Mouse (Mus musculus) lung, embryonic 14.5 days (tissue): ENCODE results near the gene 6430548M08Rik. TPM values are rescaled to one million over a fixed set of nuclear protein-coding genes. Genes with fewer than 3 reads are reported as not detected.

Experiments
- ATAC-seq: fragments of 200-750 bp; cut with Nextera tagmentation; 2 replicates; pipeline ENCODE4 v1.8.0; 2017; ENCODE audit warnings: mild to moderate bottlenecking, moderate TSS enrichment, moderate library complexity; ENCODE audit not compliant: insufficient read depth
- DNase-seq: peaks from one replicate; pipeline ENCODE4 v3.0.0-alpha.2; 2015
- H3K27ac ChIP-seq: fragments of 300-500 bp; sonication (generic); 2 replicates; pipeline ENCODE4 v1.5.1; 2014; ENCODE audit warnings: low read depth, mild to moderate bottlenecking, moderate library complexity
- H3K27me3 ChIP-seq: fragments of 300-500 bp; sonication (generic); 2 replicates; pipeline ENCODE4 v1.6.1; 2014; ENCODE audit warnings: low read length, control low read depth; ENCODE audit not compliant: insufficient read depth
- H3K36me3 ChIP-seq: fragments of 300-500 bp; sonication (generic); 2 replicates; pipeline ENCODE4 v1.6.1; 2014; ENCODE audit warnings: control low read depth; ENCODE audit not compliant: insufficient read depth
- H3K4me1 ChIP-seq: fragments of 300-500 bp; sonication (generic); 2 replicates; pipeline ENCODE4 v1.6.1; 2014; ENCODE audit warnings: antibody characterized with exemption, control low read depth; ENCODE audit not compliant: insufficient read depth
- H3K4me2 ChIP-seq: fragments of 300-500 bp; sonication (generic); 2 replicates; pipeline ENCODE4 v1.6.1; 2014; ENCODE audit warnings: mild to moderate bottlenecking
- H3K4me3 ChIP-seq: fragments of 300-500 bp; sonication (generic); 2 replicates; pipeline ENCODE4 v1.5.1; 2014; ENCODE audit warnings: low read depth, low read length
- H3K9ac ChIP-seq: fragments of 300-500 bp; sonication (generic); 2 replicates; pipeline ENCODE4 v1.6.1; 2014
- H3K9me3 ChIP-seq: fragments of 300-500 bp; sonication (generic); 2 replicates; pipeline ENCODE4 v1.6.1; 2016; ENCODE audit warnings: low read depth, low read length, control low read depth
- CTCF ChIP-seq: IDR thresholded peaks from 2 replicates; pipeline ENCODE4 v1.5.1; 2016; ENCODE audit warnings: antibody characterized with exemption, low read depth
- WGBS: fragments of 180-500 bp; shearing (Covaris S2); extraction: QIAGEN DNeasy Blood & Tissue Kit; methylation state at CpG from one replicate; pipeline ENCODE4 v1.1.7; 2014; 5-methylcytosine and 5-hydroxymethylcytosine counted together
- polyA plus RNA-seq: library from polyadenylated mRNA; unstranded; fragments of >200 nt; fragmentation: Nextera tagmentation; extraction: Ambion mirVana; gene quantifications from 2 replicates; pipeline ENCODE4 v1.2.1, GENCODE M21; 2014

The 6430548M08Rik gene
- polyA plus RNA-seq, 1 experiment from 2014 or later = 7.1 TPM

- 58% methylated on average over 6 of the region's 6 CpGs for WGBS
Observed at GRCm38 (mm10) chr8:120074516-120074915, 39.4 kb upstream of the 6430548M08Rik start.

DNA sequence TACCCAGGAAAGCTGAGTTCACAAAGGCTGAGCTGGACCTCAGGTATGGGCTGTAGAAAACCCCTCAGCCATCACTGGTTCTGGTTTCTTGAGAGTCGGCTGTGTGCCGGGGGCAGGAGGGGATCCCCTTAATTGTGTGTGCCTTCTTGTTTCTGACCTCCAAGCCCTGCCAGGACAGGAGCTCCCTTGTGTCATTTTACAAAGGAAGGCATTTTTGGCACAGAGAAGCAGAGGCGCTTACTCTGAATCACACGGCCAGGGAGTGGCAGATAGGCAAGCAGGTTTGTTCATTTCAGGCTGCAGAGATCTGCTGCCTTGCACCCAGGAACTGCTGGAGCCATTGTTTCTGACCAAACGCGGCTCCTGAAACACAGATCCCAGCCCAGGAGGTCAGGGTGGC, 38.6 kb upstream of the 6430548M08Rik start:
- Histone ChIP-seq H3K4me3 (no peak overlapping the region), H3K27ac (no peak overlapping the region), H3K4me2 (no peak overlapping the region), H3K36me3 (no peaks in the 10 kb centered on the region), H3K9me3 (no peaks in the 10 kb centered on the region), H3K4me1 (no peaks in the 10 kb centered on the region), H3K27me3 (no peaks in the 10 kb centered on the region), H3K9ac (no peak overlapping the region)
- TF ChIP-seq CTCF = no peak
- DNase-seq (no peak), ATAC-seq (no peak)
- WGBS = 58% methylated on average over 6 of the region's 6 CpGs

More at GRCm38 (mm10) chr8:120074516-120074915, 39.4 kb upstream of the 6430548M08Rik start:
- H3K27ac ChIP-seq = no peak overlapping the region
- TF ChIP-seq CTCF = no peak
- H3K27me3 ChIP-seq = no peaks in the 10 kb centered on the region
- H3K36me3 ChIP-seq = no peaks in the 10 kb centered on the region
- ATAC-seq = no peak
- H3K4me3 ChIP-seq = no peak overlapping the region
- no peaks in the 10 kb centered on the region for H3K4me1 ChIP-seq
- H3K9ac ChIP-seq = no peak overlapping the region
- H3K4me2 ChIP-seq = no peak overlapping the region
- DNase-seq = no peak
- H3K9me3 ChIP-seq = no peaks in the 10 kb centered on the region

GRCm38 (mm10) chr8:120078080-120078479, 35.9 kb upstream of the 6430548M08Rik start:
- DNase-seq (peak; percentile 92), ATAC-seq (0 out of 2 replicates have a peak, but pooled peaks have one; percentile 35)
- no peaks in the 10 kb centered on the region for H3K4me1 ChIP-seq
- no peaks in the 10 kb centered on the region for H3K9me3 ChIP-seq
- no peak overlapping the region for H3K4me2 ChIP-seq
- no peak overlapping the region for H3K27ac ChIP-seq
- no peak overlapping the region for H3K9ac ChIP-seq
- 12% methylated on average over 10 of the region's 10 CpGs for WGBS
- H3K27me3 ChIP-seq = no peaks in the 10 kb centered on the region
- peaks cover 25% of the 10 kb centered on the region for H3K36me3 ChIP-seq
- TF ChIP-seq CTCF = peak; percentile 84
- no peak overlapping the region for H3K4me3 ChIP-seq

DNA sequence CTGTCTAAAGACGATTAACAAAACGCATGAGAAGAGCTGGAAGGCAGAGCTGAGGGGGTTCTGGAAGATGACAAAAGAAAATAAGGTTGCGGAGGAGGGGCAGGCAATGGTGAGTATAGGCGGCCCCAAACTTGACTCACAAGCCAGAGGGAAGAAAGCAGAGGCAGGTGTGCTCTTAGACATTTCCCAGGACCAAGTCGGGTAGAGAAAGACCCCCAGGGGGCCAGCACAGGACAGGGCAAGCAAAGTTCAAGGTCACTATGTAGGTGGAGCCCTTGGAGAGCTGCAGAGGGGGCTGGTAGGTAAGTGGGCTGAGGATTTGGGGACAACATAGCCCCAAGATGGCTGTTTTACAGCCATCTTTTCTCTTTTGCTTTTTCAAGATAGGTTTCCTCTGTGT, 34.6 kb upstream of the 6430548M08Rik start:
- Histone ChIP-seq H3K4me3 (no peak overlapping the region), H3K9ac (no peak overlapping the region), H3K4me2 (no peak overlapping the region), H3K27me3 (no peaks in the 10 kb centered on the region), H3K36me3 (peaks cover 34% of the 10 kb centered on the region), H3K27ac (no peak overlapping the region), H3K4me1 (no peaks in the 10 kb centered on the region), H3K9me3 (no peaks in the 10 kb centered on the region)
- WGBS = 64% methylated on average over 5 of the region's 5 CpGs
- DNase-seq (no peak), ATAC-seq (no peak)
- no peak for TF ChIP-seq CTCF

GRCm38 (mm10) chr8:120083261-120083660, 30.7 kb upstream of the 6430548M08Rik start:
- no peak overlapping the region for H3K27ac ChIP-seq

GRCm38 (mm10) chr8:120084783-120085182, 29.2 kb upstream of the 6430548M08Rik start:
- Histone ChIP-seq H3K9me3 (no peaks in the 10 kb centered on the region), H3K9ac (no peak overlapping the region), H3K27ac (no peak overlapping the region), H3K4me1 (no peaks in the 10 kb centered on the region), H3K36me3 (peaks cover 77% of the 10 kb centered on the region), H3K27me3 (no peaks in the 10 kb centered on the region), H3K4me2 (no peak overlapping the region), H3K4me3 (no peak overlapping the region)
- no peak for DNase-seq
- TF ChIP-seq CTCF = no peak
- no peak for ATAC-seq
- WGBS = 77% methylated on average over 8 of the region's 8 CpGs

More at GRCm38 (mm10) chr8:120083261-120083660, 30.7 kb upstream of the 6430548M08Rik start:
- Histone ChIP-seq H3K9ac (no peak overlapping the region), H3K36me3 (peaks cover 71% of the 10 kb centered on the region), H3K4me3 (no peak overlapping the region), H3K4me1 (no peaks in the 10 kb centered on the region), H3K27me3 (no peaks in the 10 kb centered on the region), H3K4me2 (no peak overlapping the region), H3K9me3 (no peaks in the 10 kb centered on the region)
- ATAC-seq = no peak
- 93% methylated on average over 8 of the region's 8 CpGs for WGBS
- no peak for DNase-seq
- no peak for TF ChIP-seq CTCF

DNA sequence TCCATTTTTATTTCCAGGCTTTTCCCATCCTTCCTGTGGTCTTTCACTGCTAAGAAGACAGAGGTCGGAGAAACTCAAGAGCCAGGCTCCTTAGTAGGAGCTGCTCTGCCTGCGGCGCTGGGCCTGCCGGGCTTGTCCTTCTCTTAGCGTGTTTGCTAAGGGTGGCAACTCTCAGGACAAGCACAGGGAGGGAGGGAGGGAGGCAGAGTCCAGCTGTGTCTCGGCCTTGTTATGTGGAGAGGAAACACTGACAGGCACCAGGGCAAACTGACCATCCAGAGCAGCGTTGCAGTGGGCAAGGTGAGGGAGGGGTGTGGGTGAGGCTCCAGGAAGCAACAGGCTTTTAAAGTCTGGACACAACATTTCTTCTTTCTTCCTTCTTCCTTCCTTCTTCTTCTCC, 24.4 kb upstream of the 6430548M08Rik start:
- peaks cover 72% of the 10 kb centered on the region for H3K36me3 ChIP-seq
- no peak for TF ChIP-seq CTCF
- H3K4me2 ChIP-seq = no peak overlapping the region

GRCm38 (mm10) chr8:120091032-120091431, 22.9 kb upstream of the 6430548M08Rik start:
- DNase-seq = no peak
- H3K36me3 ChIP-seq = peaks cover 56% of the 10 kb centered on the region

More for the DNA sequence above, 24.4 kb upstream of the 6430548M08Rik start:
- H3K27ac ChIP-seq = no peak overlapping the region
- H3K9me3 ChIP-seq = no peaks in the 10 kb centered on the region
- DNase-seq = no peak
- no peak overlapping the region for H3K4me3 ChIP-seq
- ATAC-seq = no peak
- WGBS = 63% methylated on average over 7 of the region's 7 CpGs
- H3K4me1 ChIP-seq = no peaks in the 10 kb centered on the region
- no peaks in the 10 kb centered on the region for H3K27me3 ChIP-seq
- H3K9ac ChIP-seq = no peak overlapping the region

More at GRCm38 (mm10) chr8:120091032-120091431, 22.9 kb upstream of the 6430548M08Rik start:
- Histone ChIP-seq H3K27me3 (no peaks in the 10 kb centered on the region), H3K9ac (no peak overlapping the region), H3K4me2 (no peak overlapping the region), H3K4me1 (no peaks in the 10 kb centered on the region), H3K9me3 (no peaks in the 10 kb centered on the region), H3K27ac (no peak overlapping the region), H3K4me3 (no peak overlapping the region)
- WGBS = 93% methylated on average over 3 of the region's 3 CpGs
- no peak for ATAC-seq
- no peak for TF ChIP-seq CTCF
